Mouse (Mus musculus) olfactory bulb, adult 2 months (tissue): ENCODE results near the gene Kif24.

Source experiments
- CTCF ChIP-seq: fragments of 200-500 bp; IDR thresholded peaks from 2 replicates; pipeline ENCODE4 v1.5.1; 2012; ENCODE audit warnings: low read depth, mild to moderate bottlenecking, low read length, moderate library complexity; ENCODE audit not compliant: insufficient read depth
- POLR2A ChIP-seq: fragments of 200-500 bp; IDR thresholded peaks from 2 replicates; pipeline ENCODE4 v1.6.1; 2012; ENCODE audit warnings: mild to moderate bottlenecking, low read depth, low read length, moderate library complexity; ENCODE audit not compliant: insufficient read depth

GRCm38 (mm10) chr4:41409341-41409740 lies 55.3 kb downstream of the Kif24 start:
- TF ChIP-seq CTCF (no peak), POLR2A (no peak)
